Mouse (Mus musculus) thymus, postnatal 4 days (tissue): ENCODE data around the gene Prkn.
"Not testable (repeated sequence)": the region's sequence is repeated elsewhere in the genome, so short reads cannot be mapped to it uniquely, and the experiment has no call there.

Source experiments
- DNase-seq: peaks from one replicate; pipeline ENCODE4 v3.0.0; 2021

Gene Prkn

DNA sequence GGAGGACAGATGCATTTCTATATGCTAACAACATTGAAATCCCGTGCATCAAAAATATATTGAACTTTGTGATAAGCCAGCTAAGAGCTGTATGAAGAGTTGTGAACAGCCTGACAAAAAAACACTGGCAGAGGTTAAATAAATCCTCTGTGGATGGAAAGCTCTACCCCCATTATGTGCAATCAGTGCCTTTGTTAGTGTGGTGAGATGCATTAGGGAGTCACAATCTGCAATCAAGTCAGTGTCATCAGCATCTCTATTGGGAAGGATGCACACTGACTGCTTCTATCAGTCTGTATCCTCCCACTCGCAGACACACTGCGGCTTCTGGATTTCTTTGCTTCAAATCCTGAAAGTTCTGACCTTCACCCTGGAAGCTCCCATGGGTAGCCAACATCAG lies 315.9 kb downstream of the Prkn start:
- no peak for DNase-seq

DNA sequence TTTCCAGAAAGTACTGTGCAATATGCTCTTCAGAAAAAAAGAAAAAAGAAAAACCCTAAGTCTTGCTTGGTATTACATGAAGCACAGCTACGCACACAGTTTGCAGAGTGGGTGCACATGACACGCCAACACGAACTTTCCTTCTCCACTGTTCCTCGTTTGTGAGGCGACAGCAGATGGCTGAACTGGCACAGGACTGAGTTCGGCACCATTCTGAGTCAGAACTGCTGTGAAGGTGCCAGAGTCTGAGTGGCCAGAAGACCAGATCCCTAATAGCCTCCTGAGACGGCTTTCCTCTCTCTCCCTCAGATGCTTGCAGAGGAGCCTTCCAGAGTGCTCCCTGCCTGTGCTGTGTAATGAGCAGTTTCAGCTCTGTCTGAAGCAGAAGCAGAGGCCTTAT lies 317.4 kb downstream of the Prkn start:
- DNase-seq = no peak

DNA sequence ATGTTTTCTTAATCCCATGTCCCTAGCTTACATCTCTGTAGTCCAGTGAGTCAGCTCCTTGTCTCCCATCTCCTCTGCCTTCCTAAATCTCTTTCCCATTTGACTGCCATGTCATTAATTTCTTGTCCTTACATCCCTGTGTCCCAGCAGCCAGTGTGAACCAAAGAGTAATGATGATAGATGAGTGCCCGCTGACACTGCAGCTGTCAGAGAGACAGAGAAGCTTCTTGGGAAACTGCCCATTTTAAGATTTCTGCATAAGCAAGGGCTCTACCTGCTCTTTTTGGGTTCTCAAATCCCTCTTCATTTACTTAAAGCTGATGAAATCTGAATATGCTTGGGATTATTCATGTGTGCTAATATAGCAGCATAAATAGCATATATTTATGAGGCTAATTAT lies 321.3 kb downstream of the Prkn start:
- DNase-seq = no peak

DNA sequence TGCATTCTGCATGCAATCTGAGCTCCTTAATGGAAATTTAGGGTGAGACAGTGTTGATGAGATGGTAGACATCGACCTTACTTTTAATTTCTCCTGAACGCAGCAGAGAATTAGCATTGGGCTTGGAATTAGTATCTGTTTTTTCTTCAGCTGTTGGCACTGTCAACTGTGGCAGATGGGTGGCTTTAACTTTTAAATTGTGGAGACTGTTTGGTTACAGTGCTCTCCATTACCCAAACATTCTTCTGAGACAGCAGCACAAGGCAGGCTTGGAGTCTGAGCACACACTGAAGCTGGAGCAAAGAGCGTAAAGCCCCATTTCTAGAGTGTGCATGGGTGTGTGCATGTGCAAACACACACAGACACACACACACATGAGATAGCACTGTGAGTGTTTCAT lies 322.6 kb downstream of the Prkn start:
- no peak for DNase-seq

DNA sequence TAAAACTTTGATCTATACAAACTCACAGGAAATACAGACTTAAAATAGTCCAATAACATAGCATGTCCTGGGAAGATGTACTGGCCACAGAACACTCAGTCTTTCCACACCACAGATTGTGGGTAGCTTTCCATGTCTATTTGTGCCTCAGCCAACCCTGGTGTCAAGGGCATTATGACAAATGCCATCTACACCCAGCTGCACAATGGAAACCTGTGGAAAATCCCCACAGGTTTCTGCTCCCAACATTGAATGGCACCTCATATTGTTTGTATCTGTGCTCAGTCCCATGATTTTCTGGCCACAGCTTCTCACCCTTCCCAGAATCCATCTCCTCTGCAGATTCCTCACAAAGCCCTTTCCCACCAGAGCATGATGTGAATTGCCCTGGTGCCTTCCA lies 347.2 kb downstream of the Prkn start:
- no peak for DNase-seq

DNA sequence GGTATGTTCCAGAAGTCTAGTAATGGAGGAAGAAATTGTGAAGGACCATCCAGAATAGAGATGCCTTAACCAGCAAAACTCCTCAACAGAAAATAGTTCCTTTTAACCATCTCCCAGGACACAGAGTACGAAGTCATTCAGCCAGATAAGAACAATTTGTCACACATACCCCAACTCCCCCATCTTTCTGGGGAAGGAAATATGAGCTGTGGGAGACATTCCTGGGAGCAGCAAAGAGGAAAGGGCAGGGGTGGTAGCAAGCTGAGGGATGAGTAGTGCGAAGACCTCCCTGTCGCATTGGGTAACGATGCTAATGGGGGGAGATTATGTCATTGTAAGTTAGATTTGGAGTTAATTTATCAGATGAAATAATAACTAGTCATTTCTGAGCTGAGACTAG lies 348.3 kb downstream of the Prkn start:
- no peak for DNase-seq

DNA sequence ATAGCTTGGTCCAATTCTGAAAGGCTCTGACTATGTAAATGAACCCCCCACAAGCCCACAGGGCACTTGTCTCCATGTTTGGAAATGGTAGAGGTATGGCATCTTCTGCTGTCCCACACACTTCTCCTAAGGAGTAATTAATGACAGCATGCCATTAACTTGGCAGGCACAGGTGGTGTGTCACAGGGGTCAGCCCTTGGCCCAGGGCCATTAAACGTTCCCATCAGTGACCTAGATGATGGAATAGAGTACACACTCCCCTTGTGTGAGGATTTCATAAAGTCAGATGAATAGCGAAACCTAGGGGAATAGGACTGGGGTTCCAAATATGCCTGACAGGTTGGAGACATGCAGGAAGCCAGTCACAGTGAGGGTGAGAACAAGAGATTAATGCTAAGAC lies 350.1 kb downstream of the Prkn start:
- no peak for DNase-seq

DNA sequence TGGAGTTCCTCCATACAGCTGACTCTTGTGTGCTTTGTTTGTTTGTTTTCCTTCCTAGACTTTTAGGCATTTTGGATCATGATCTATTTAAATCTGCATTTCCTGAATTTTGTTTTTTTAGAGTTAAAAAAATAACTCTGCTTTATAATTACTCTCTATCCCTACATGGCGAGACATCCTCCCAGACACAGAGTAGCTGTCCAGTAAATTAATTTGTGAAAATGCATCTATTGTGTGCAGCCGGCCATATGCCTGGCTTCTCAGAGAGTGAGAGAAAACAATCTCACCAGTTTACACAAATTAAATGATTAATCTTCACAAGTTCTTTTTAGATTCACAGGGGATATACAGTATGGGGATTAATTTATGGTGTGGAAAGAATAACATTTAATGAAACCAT lies 357.9 kb downstream of the Prkn start:
- DNase-seq = no peak

DNA sequence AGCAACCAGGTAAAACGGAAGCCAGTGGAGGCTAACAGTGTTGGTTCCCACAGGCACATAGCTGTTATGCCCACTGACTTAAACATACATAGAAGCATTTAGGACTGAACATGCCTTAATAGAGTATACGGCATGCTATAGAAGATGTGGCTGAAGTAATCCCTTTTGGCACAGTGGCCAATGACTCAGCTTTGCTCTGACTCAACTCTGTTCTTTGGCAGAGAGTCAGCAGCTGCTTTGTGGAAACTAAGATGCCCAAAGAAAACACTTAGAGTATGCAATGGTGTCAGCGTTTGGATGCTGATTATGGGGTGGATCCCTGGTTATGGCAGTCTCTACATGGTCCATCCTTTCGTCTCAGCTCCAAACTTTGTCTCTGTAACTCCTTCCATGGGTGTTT lies 368.9 kb downstream of the Prkn start:
- not testable (repeated sequence) for DNase-seq

DNA sequence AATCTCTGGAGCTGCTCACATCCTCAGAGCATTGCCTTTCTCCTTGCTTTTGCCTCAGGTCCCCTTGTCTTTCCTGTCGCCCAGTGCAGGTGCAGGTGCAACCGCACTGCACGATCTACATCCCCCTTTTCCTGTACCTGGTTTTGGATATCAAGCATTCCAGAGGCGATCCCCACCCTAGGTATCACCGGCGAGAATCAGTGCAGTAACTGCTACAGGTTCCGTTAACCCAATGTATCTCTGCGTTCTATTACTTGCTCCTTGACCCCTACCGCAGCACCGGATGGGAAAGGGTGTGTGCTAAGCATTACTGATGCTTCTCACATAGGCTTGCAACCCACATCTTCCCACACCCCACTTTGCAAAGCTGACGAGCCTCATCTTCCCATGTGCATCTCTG lies 370.8 kb downstream of the Prkn start:
- DNase-seq = no peak

DNA sequence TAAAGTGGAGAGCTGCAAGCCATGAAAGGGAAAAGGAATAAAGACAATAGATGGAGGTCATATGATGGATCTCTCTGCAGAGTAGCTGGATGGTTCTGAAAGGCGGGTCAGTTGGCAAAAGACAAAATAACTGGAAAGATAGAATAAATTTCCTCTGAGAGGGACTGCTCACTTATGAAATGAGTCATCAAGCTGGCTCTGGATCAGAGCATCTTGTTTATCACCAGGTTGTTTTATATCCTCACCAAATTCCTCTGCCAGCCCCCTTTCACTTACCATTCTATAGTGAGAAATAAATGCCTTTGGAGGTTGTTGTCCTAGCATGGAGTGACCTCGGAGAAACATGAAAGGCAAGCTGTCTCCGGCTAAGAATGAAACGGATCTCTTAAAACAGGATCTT lies 371.4 kb downstream of the Prkn start:
- no peak for DNase-seq

DNA sequence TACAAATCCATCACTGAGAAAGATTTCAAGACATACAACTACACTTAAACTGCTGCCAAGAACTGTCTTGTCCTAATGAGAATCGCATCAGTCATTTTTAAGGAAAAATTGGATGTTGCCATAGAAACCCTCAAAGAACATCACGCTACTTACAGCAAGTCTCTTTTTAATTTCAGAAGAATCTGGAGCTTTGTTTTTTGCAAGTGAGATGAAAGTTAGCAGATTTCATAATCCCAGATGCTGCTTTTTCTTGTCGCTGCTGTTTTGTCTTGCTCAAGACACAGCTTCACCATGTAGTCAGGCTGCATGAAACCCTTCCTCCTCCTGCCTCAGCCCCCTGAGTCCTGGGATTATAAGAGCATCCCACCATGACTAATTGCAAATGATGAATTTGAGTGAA lies 373.5 kb downstream of the Prkn start:
- no peak for DNase-seq

DNA sequence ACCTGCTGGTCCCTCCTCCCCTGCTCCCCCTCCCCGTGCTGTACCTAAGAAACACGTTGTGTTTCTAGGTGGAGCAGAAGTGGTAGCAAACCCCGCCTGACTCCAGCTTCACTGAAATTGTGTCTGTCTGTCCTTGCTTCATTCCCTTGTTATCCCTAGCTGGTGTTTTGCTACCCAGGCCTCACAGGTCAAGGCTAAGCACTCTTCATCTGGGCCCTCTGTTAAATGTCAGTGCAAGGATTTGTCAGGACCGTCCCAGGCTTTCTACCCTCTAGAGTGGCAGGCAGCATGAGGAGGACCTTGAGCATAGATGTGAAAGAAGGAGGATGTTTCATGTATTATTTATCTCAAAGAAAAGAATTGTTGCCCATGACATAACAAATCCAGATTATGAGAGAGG lies 388.8 kb downstream of the Prkn start:
- no peak for DNase-seq

DNA sequence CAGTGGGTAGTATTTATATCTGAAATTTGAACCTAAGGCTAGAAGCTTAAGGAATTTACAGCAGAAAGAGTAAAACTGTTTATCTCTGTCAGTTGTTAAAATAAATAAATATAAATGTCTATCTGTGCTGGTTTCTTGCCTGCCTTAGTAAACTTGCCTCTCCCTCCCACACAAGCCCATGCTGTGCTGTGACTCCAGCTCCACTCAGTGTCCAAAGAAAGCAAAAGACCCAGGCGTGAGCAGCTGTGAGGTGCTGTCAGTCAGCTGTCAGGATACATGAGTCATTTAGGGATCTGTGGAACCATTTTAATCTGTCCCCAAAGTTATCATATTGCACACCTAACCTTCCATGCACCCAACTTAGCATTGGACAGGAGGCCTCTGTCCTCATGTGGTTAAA lies 389.2 kb downstream of the Prkn start:
- no peak for DNase-seq

DNA sequence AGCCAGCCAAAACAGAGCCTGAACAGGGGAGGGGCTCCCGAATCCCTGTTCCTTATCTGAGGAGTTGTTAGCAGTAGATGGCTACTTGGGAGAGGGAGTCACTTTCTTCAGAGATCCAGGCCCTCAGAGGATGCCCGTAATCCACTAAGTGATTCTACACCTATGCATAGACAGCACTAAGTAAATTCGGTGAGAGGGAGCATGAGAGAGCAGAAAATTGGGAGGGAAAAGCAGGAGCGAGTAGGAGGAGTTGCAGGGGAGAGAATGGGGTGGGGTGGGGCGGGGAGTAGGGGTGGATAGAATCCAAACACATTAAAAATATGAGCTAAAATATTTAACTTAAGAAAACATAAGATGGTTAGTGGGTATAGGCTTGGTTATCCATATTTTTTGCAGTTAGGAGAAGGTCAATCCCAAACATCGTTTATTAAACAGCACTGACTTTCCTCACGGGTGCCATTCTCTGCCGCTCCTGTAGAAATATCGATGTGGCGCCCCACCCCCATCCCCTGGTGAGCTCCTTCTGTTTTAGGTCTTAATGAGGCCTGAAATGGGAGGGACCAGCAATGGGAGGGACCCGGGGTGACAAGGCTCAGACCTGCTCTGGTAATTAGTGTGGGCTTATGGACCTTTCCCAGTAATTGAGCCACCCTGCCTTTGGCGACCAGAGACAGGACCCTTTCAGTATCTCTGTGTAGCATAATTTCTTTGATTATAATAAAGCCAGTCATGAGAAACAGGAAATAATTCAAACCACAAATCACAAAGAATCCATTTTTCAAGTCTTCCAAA lies 390.6 kb downstream of the Prkn start:
- no peak for DNase-seq

DNA sequence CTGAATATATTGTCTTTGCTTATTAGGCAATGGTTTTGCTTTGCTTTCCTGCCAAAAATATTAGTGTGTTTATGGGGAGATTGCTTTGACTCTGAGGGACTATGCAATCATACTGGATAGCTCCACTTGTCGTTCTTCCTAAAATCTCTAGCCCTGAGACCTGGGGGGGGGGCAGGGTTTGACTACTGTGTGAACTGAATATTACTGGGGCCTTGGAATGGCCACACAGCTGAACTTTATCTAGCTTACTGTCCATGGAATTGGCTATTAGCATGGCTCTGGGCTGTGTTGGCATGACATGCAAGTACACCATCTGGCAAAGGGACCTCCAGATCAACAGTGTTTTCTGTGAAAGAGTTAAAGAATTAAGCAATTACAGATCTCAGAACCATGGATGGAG lies 395.1 kb downstream of the Prkn start:
- no peak for DNase-seq

DNA sequence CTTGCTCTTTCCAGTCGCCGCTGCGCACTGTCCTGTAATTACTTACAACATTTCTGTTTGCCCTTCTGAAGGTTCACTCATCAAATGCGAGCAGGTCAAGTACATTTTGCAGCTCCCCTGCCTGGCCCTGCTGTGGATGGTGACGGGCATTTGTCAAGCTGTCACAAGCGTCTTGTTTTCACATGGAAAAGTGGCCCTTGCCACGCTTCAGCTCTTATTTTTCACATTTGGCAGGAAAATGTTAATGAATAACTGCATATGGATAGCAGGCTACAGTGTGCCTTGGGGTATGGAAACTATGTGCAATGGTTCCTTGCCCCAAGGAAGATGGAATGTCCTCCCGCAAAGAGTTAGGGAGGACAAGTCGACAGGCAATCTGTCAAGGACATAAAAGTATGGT lies 404.9 kb downstream of the Prkn start:
- no peak for DNase-seq

DNA sequence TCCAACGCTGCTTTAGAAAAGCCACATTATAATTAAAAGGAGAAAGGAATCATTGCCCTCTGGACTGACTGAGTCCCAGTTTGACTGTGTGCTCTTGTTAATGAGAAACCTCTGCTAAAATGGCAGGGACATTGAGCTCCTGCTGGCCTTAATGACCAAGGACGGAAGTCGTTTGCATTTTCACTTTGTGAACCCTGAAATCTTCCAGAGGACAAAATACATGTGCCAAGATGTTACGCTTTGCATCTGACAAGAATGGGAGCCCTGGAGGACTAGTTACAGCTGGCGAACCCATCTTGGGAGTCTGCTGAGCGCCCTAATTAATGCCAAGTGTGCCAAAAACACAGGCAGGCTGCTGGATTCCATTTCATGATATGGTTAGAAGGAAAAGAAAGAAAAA lies 409.0 kb downstream of the Prkn start:
- no peak for DNase-seq

DNA sequence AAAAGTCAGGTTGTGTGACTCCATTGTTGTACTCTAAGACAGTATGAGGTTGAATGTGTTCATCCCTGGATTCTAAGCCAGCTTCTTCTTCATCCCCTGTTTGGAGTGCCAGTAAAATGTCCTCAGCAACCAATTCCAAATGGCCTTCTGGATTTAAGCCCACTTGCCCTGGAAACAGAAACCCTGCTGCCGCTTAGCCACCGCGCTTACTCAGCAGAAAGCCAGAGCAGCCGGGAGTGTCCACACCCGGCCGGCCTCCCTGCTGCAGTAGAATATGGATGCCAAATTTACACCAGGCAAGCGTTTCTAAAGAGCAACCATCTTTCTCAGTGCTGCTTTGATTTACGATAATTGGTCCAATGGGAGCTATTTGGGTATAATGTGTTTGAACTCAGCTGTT lies 420.5 kb downstream of the Prkn start:
- DNase-seq = no peak

DNA sequence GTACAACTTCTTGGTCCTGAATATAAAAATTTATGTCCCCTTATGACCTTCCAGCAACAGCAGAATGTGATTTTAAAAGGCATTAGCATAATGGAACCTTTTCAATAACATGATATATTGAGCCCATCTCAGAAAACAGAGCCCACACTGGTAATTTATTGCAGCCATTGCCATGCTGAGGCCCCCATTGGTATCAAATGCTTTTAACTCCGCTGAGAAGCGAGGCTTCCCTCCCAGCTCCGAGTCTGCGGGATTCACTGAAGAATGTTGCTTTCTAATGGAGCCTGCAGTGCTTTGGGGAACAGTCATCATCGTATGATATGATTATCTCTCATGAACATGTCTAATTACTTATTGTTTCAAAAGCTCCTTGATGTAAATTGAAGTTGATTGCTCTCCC lies 421.5 kb downstream of the Prkn start:
- no peak for DNase-seq

DNA sequence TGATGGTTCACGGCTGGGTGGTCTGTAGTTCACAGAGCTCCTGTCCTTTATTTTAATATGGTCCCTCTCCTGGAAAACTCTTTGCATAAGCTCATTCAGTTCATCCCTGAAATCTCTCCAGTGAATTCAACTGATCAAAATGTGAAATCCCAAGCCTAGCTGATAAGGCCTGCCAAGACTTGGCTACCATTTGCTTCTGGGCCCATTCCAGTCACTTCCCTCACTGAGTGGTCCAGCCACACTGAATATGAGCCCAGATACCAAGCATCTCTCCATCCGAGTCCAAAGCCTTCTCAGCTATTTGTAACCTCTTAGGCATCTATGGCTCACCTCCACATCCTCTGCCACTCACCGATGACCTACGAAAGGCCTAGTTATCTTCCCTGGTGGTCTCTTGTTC lies 427.8 kb downstream of the Prkn start:
- DNase-seq = no peak

DNA sequence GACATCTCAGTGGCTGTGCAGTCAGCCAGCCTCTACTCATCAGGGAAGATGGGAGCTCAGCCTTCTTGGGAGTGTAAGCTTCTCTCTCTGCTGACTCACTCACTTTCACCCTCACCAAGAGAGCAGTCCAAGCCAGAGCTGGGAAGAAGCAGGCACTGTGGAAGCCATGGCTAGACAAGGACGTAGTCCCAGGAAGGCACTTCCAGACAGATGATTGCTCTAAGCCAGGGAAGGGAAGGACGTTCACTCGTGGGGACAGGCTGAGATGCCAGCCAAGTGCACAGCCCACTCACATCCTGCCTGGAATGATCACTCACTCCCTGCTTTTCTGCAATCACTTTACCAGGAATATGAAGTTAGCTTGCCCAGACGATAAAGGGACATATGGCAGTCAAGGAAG lies 430.0 kb downstream of the Prkn start:
- no peak for DNase-seq

DNA sequence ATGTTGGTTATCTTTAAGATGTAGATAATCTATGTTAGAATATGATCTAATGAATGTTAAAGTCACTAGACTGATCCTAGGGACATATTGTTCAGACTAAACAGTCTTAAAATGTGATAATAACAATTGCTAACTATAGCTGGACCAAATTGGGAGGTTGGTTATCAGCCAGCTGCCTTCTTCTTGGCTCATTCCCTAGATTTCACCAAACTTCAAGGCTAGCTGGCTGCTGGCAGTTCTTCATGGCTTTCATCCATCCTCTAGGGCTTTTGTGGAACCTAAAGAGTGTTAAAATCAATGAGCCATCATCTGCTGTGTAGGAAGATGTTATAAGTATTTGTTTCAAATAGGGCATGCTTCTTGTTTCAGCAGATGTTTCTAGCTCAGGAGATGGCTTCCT lies 431.7 kb downstream of the Prkn start:
- no peak for DNase-seq

DNA sequence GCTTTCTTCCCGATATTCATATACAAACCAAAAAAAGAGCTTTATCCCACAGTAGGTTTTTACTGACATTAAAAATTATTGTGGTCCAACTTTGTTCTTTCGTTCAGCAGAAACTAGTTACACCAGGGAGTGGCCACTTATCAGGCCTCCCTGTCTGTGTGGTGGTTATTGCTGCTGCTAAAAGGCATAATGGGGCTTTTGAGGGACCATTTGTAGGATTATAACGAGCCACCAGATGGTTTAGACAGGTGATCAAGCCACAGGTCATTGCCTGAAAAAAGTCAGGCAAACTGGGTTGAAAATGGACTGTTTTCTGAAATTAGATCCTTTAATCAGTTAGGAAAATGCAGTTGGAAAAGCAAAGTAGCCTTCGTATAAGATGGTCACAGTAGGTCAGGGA lies 444.1 kb downstream of the Prkn start:
- no peak for DNase-seq

DNA sequence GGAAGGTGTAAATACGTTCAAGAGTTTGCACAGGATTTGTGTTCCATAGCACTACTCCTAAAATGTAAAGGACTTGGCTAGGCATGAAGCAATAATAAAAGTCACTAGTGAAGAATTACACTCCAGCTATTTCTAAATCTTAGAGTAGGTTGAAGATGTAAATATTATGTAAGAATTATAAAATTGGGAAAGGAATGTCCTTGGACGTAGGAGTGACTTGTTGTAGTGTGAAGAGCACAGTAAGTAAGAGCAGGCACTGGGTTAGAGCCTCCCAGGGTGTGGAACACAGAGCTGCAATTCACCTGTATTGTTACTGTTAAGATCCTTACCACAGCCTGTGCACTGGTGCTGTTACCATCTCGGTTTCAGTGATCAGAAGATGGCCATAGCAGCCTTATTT lies 450.0 kb downstream of the Prkn start:
- no peak for DNase-seq

DNA sequence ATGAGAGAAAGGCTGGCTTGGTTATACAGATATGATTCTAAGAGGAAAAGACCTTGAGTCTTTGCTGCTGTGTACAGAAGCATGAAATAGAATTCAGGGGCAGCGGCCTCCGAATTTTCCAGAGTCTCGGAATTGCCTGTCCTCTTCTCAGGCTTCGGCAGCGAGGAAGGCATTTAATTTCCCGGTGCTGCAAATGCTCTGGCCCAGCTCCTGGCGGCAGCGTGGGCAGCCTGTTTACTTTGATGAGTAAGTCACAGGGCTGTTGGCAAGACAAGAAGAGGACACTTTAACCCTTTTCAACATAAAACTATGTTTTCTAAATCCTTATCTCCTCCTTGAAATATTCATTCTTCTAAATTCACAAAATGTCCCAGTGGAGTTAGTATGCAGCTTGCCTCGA lies 462.9 kb downstream of the Prkn start:
- no peak for DNase-seq
